Comparison of ENCODE assay signal across 9 mouse cellular contexts in genomic region chr2:41470617-41471016, GRCm38 (mm10).
DNase-seq lines count a peak whose midpoint lies in the region; ATAC-seq and TF ChIP-seq lines count a peak whose summit lies in the region.
"Had no signal": no experiment of that assay in that cellular context is flagged by ENCODE, and none has a peak within 500 bp of the region (broad histone marks: within the 10 kb centered on the region; RNA-seq: fewer than 3 reads in every experiment).

No protein-coding gene starts in this region.

- no peak overlapping the region for H3K4me3 ChIP-seq in hindbrain, embryonic 11.5 days (ENCODE audit: low read depth, low read length)
- no peak overlapping the region for H3K4me3 ChIP-seq in hindbrain, embryonic 12.5 days
- no peak overlapping the region for H3K4me3 ChIP-seq in forebrain, postnatal 0 days (ENCODE audit: low read depth, low read length)

- H3K9me3 ChIP-seq in hindbrain, embryonic 11.5 days (ENCODE audit: control insufficient read depth, low read length) = no peaks in the 10 kb centered on the region
- no peaks in the 10 kb centered on the region for H3K9me3 ChIP-seq in hindbrain, embryonic 12.5 days (replicated peaks)
- H3K9me3 ChIP-seq in forebrain, postnatal 0 days (ENCODE audit: low read length) = no peaks in the 10 kb centered on the region

- H3K27me3 ChIP-seq in hindbrain, embryonic 11.5 days (ENCODE audit: control insufficient read depth, insufficient read depth, low read length) = no peaks in the 10 kb centered on the region
- no peaks in the 10 kb centered on the region for H3K27me3 ChIP-seq in hindbrain, embryonic 12.5 days
- no peaks in the 10 kb centered on the region for H3K27me3 ChIP-seq in forebrain, postnatal 0 days (ENCODE audit: insufficient read depth, low read length)

- no peaks in the 10 kb centered on the region for H3K36me3 ChIP-seq in hindbrain, embryonic 11.5 days (ENCODE audit: control insufficient read depth, insufficient read depth, low read length)
- no peaks in the 10 kb centered on the region for H3K36me3 ChIP-seq in hindbrain, embryonic 12.5 days
- no peaks in the 10 kb centered on the region for H3K36me3 ChIP-seq in forebrain, postnatal 0 days (ENCODE audit: insufficient read depth)

- no peak overlapping the region for H3K4me2 ChIP-seq in hindbrain, embryonic 11.5 days (replicated peaks; ENCODE audit: low read depth, low read length)
- no peak overlapping the region for H3K4me2 ChIP-seq in hindbrain, embryonic 12.5 days (replicated peaks)
- H3K4me2 ChIP-seq in forebrain, postnatal 0 days (ENCODE audit: low read depth) = no peak overlapping the region

- H3K27ac ChIP-seq in hindbrain, embryonic 11.5 days (ENCODE audit: low read depth, low read length) = no peak overlapping the region; the same call in 1 of the 2 replicates
- H3K27ac ChIP-seq in hindbrain, embryonic 12.5 days = no peak overlapping the region
- H3K27ac ChIP-seq in forebrain, postnatal 0 days (ENCODE audit: low read depth, low read length) = peak overlapping the region; percentile 17; the same call in 1 of the 2 replicates
- H3K27ac ChIP-seq: liver, embryonic 14.5 days had no signal

- peak; percentile 31; the same call in 1 of the 2 replicates for ATAC-seq in hindbrain, embryonic 11.5 days (ENCODE audit: low FRiP score)
- ATAC-seq in hindbrain, embryonic 12.5 days (ENCODE audit: low FRiP score) = no peak
- peak; percentile 84 for ATAC-seq in forebrain, postnatal 0 days

- H3K4me1 ChIP-seq in hindbrain, embryonic 11.5 days (replicated peaks; ENCODE audit: control insufficient read depth, insufficient read depth, low read length) = no peaks in the 10 kb centered on the region
- H3K4me1 ChIP-seq in hindbrain, embryonic 12.5 days = no peaks in the 10 kb centered on the region
- H3K4me1 ChIP-seq in forebrain, postnatal 0 days (ENCODE audit: insufficient read depth) = 0 out of 2 replicates have a peak, but pooled peaks cover 11% of the 10 kb centered on the region

- DNase-seq in hindbrain, embryonic 11.5 days (ENCODE audit: low spot score) = no peak
- DNase-seq in forebrain, postnatal 0 days = peak; percentile 50
- peak; percentile 55 for DNase-seq in layer of hippocampus, adult 9-11 months
- DNase-seq in right cerebral cortex, postnatal 25 days = peak; percentile 11
- no peak for DNase-seq in urinary bladder, postnatal 36 days (ENCODE audit: low spot score in 2 of 2)
- DNase-seq in kidney, adult 9 months = no peak
- DNase-seq in adrenal gland, adult 8-10 months = no peak

- no peak for TF ChIP-seq CTCF in forebrain, postnatal 0 days (IDR thresholded peaks at IDR 0.05; ENCODE audit: low read depth)

- no peak overlapping the region for H3K9ac ChIP-seq in hindbrain, embryonic 11.5 days (ENCODE audit: low read depth, low read length)
- no peak overlapping the region for H3K9ac ChIP-seq in hindbrain, embryonic 12.5 days
- no peak overlapping the region for H3K9ac ChIP-seq in forebrain, postnatal 0 days
- H3K9ac ChIP-seq: liver, embryonic 14.5 days had no signal

- 26% methylated on average over 2 of the region's 2 CpGs for WGBS in hindbrain, embryonic 11.5 days
- 31% methylated on average over 2 of the region's 2 CpGs for WGBS in hindbrain, embryonic 12.5 days
- 10% methylated on average over 2 of the region's 2 CpGs for WGBS in forebrain, postnatal 0 days

Comparison
In these comparisons a context has a peak if more than half of its experiments do, and no peak if none do; other contexts are left out.
1. DNase-seq: peak in forebrain, postnatal 0 days (single experiment), layer of hippocampus, adult 9-11 months (single experiment) and right cerebral cortex, postnatal 25 days (single experiment); none in hindbrain, embryonic 11.5 days (single experiment), urinary bladder, postnatal 36 days (0 of 2), kidney, adult 9 months (single experiment) and adrenal gland, adult 8-10 months (single experiment).